Mouse (Mus musculus) naive thymus-derived CD4-positive, alpha-beta T cell, adult 2 months (primary cell): Measurements from ENCODE around the gene Sele.
"Not testable (repeated sequence)": the region's sequence is repeated elsewhere in the genome, so short reads cannot be mapped to it uniquely, and the experiment has no call there.

Experiments used
- DNase-seq: peaks from one replicate; pipeline ENCODE4 v3.0.0-alpha.2; 2011; ENCODE audit warnings: low read depth

Sele gene

GRCm38 (mm10) chr1:164047934-164048333 lies at the start of gene Sele:
Gene Sele, plus strand, starts transcription at chr1:164048234.
- DNase-seq = no peak

GRCm38 (mm10) chr1:164001831-164002452 lies 46.1 kb upstream of the Sele start:
- no peak for DNase-seq

- DNase-seq = no peak
Measured at GRCm38 (mm10) chr1:164004311-164004710, 43.7 kb upstream of the Sele start.

- peak; percentile 77 for DNase-seq
Measured at GRCm38 (mm10) chr1:164009235-164009634, 38.8 kb upstream of the Sele start.

- DNase-seq = no peak
Measured at GRCm38 (mm10) chr1:164014616-164015015, 33.4 kb upstream of the Sele start.

- DNase-seq = no peak
Measured at GRCm38 (mm10) chr1:164018221-164018896, 29.7 kb upstream of the Sele start.

GRCm38 (mm10) chr1:164019789-164020188 lies 28.2 kb upstream of the Sele start:
- DNase-seq = no peak

- not testable (repeated sequence) for DNase-seq
Measured at GRCm38 (mm10) chr1:164020746-164021145, 27.3 kb upstream of the Sele start.

- DNase-seq = not testable (repeated sequence)
Measured at GRCm38 (mm10) chr1:164022106-164022505, 25.9 kb upstream of the Sele start.

- no peak for DNase-seq
Measured at GRCm38 (mm10) chr1:164025685-164026084, 22.3 kb upstream of the Sele start.

- peak; percentile 10 for DNase-seq
Measured at GRCm38 (mm10) chr1:164027416-164027815, 20.6 kb upstream of the Sele start.

GRCm38 (mm10) chr1:164040385-164041135 lies 7.5 kb upstream of the Sele start:
- DNase-seq = no peak

- no peak for DNase-seq
Measured at GRCm38 (mm10) chr1:164043549-164043948, 4.5 kb upstream of the Sele start.

- peak; percentile 12 for DNase-seq
Measured at GRCm38 (mm10) chr1:164053561-164053960, 5.5 kb downstream of the Sele start.

GRCm38 (mm10) chr1:164054800-164055199 lies 6.8 kb downstream of the Sele start:
- DNase-seq = peak; percentile 64

- no peak for DNase-seq
Measured at GRCm38 (mm10) chr1:164060071-164060470, 12.0 kb downstream of the Sele start.

GRCm38 (mm10) chr1:164061278-164061677 lies 13.2 kb downstream of the Sele start:
- peak; percentile 75 for DNase-seq

GRCm38 (mm10) chr1:164061925-164062324 lies 13.9 kb downstream of the Sele start, which contains the start of gene Sell:
Gene Sell, plus strand, starts transcription at chr1:164061982.
- DNase-seq = peak; percentile 69

- peak; percentile 32 for DNase-seq
Measured at GRCm38 (mm10) chr1:164062856-164063255, 14.8 kb downstream of the Sele start.

- DNase-seq = peak; percentile 54
Measured at GRCm38 (mm10) chr1:164063745-164064144, 15.7 kb downstream of the Sele start.

- DNase-seq = peak; percentile 49
Measured at GRCm38 (mm10) chr1:164069261-164069660, 21.2 kb downstream of the Sele start.

- peak; percentile 34 for DNase-seq
Measured at GRCm38 (mm10) chr1:164070461-164070860, 22.4 kb downstream of the Sele start.

GRCm38 (mm10) chr1:164071111-164071510 lies 23.1 kb downstream of the Sele start:
- peak; percentile 78 for DNase-seq
